Mouse (Mus musculus): ENCODE data around the gene Tmsb15b1.
"Not testable (repeated sequence)": the region's sequence is repeated elsewhere in the genome, so short reads cannot be mapped to it uniquely, and the experiment has no call there.

The Tmsb15b1 gene

DNA sequence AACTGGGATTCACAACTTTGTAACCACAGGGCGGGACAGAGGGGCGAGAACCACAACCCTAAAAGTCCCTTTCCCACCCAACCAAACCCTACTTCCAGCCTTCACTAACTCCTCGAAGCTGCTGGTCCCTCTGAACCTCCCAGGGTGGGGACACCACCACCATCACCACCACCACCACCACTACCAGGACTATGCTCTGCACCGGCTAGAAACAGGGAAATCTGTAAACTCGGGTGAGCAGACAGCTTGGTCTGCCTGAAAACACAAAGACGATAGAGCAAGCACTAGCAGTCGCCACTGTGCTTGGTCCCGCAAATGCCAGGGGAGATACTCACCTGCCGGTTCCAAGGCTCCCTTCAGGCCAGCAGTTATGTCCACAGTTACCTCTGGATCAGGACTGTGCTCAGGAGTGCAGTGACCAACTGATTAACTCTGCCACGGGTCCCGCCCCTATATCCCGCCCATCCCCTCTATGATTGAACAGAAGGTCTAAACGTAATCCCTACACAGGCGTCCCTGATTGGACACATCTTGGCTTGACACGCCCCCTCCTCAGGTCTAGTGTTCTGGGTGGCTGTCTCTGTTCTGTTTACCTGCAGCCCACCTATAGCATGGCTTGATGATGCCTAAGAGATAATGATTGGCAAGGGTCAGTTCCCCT lies at the start of gene Tmsb15b1, which contains the start of gene Tmsb15l:
Gene Tmsb15b1, minus strand, starts transcription at position 451 of the 661 bp plus-strand sequence.
Gene Tmsb15l, minus strand, starts transcription at position 446 of the 661 bp plus-strand sequence.
- in situ Hi-C loops (cut with MboI; ENCODE audit: unreplicated experiment in 2 of 2), result loop anchor here in 1 of 2 experiments (5.0 kb wide), 1 partner anchor 41 kb away; no protein-coding TSS in a partner anchor

GRCm38 (mm10) chrX:137019310-137019709 lies 42.6 kb upstream of the Tmsb15b1 start:
- in situ Hi-C loops (cut with MboI; ENCODE audit: unreplicated experiment in 2 of 2), result loop anchor here (5.0 to 25.0 kb wide), 7 partner anchors 37 to 282 kb away; partner anchors contain the start of genes Morf4l2 (in 1 of the 2), Tmsb15b1 (in 1 of the 2), Tmsb15b2 (in 1 of the 2) and Tmsb15l (in 1 of the 2)

DNA sequence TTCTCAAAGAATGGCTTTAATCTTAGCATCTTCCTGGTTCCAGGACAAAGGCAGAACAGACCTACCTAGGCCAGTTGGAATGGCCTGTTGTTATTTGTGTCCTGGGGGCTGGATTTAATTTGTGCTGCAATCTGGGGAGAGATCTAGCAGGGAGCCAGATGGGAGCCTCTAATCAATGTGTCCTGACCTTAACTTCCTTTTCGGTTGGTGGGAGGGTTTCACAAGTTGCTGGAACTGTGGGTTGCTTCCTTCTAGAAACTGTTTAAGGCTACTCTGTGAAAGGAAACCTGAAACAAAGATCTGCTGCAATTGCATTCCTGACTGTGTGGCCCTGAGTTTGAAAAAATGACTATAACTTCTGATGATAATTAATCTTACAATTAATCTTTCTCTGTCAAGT lies 41.0 kb upstream of the Tmsb15b1 start:
- in situ Hi-C loops (cut with MboI; ENCODE audit: unreplicated experiment in 2 of 2), result loop anchor here (5.0 to 25.0 kb wide), 7 partner anchors 35 to 280 kb away; partner anchors contain the start of genes Morf4l2 (in 1 of the 2), Tmsb15b1 (in 1 of the 2), Tmsb15b2 (in 1 of the 2) and Tmsb15l (in 1 of the 2)

DNA sequence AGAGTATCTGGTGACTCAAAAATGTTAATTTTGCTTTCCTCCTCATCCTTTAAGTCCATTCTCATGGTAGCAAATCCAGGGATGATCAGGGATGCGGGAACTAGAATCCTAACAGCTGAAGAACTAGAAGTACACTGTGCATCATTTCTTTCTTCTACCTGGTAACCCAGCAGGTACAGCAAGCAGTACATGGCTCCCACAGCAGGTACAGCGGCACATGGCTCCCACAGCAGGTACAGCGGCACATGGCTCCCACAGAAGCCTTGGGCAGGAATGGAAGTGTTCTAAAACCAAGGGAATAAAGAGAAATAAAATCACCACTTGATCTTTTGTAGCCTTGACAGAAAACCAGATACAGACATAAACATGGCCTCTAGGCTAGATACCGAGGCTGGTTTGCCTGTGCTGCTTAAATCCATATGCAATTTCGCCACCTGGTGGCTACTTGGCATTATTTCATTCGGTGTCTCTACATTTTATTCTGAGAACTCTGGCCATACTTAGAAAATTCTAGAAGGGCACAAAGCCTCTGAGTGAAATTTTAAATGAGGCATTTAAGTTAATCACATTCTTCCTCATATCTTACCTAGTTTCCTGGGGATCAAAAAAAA lies 38.5 kb upstream of the Tmsb15b1 start:
- in situ Hi-C loops (cut with MboI; ENCODE audit: unreplicated experiment in 2 of 2), result loop anchor here (5.0 to 25.0 kb wide), 7 partner anchors 33 to 278 kb away; partner anchors contain the start of genes Morf4l2 (in 1 of the 2), Tmsb15b1 (in 1 of the 2), Tmsb15b2 (in 1 of the 2) and Tmsb15l (in 1 of the 2)

GRCm38 (mm10) chrX:136996256-136996655 lies 19.6 kb upstream of the Tmsb15b1 start:
- in situ Hi-C loops (cut with MboI; ENCODE audit: unreplicated experiment in 2 of 2), result no loop called here

DNA sequence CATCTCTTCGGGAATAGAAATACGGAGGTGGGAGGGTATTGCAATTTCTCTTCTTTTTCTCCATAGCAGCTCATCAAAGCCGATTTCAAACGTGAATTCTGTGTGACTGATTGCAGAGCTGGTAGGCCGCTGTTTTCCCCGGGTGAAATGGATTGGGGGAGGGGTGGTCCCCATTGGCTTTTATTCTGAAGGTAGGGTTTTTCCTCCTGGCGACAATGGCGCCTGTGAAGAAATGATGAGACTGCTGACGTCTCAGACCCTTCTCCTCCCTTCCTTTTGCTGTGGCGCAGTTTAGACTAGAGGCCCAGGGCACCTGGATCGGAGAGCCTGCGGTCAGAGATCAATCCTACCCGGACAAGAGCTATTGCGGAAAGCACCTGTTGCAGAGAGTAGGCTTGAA lies 17.0 kb upstream of the Tmsb15b1 start:
- in situ Hi-C loops (cut with MboI; ENCODE audit: unreplicated experiment in 2 of 2), result no loop called here

DNA sequence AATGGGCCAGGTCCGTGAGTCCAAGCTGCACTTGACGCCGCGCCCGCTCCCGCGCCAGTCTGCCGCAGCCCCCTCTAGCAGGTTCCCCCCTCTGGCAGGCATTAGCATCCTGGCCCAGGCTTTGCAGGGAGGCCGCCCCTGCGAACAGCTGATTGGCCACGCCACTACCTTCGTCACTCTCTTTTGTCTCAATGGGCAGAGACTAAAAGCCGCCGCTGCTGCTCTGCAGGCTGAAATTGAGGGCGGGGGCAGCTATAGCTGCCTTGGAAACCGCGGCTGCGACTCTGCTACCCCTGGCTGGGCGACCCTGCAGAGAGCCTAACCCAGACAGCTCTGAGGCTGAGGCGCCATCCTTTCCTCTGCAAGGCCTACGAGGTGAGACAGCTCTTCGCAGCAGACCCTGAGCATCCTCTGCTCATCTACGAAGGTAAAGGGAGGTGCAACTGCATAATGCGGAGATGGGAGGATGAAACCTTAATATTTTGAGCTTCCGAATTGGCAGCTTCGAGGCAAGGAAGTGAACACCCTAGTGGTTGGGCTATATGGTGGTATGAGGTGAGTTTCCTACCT lies 16.4 kb upstream of the Tmsb15b1 start, which contains the start of gene Zcchc18:
Gene Zcchc18, plus strand, starts transcription at position 178 of the 570 bp plus-strand sequence.
- in situ Hi-C loops (cut with MboI; ENCODE audit: unreplicated experiment in 2 of 2), result no loop called here

- in situ Hi-C loops (cut with MboI; ENCODE audit: unreplicated experiment in 2 of 2), result no loop called here
These were observed 15.7 kb upstream of the Tmsb15b1 start for GRCm38 (mm10) chrX:136992191-136992965.

DNA sequence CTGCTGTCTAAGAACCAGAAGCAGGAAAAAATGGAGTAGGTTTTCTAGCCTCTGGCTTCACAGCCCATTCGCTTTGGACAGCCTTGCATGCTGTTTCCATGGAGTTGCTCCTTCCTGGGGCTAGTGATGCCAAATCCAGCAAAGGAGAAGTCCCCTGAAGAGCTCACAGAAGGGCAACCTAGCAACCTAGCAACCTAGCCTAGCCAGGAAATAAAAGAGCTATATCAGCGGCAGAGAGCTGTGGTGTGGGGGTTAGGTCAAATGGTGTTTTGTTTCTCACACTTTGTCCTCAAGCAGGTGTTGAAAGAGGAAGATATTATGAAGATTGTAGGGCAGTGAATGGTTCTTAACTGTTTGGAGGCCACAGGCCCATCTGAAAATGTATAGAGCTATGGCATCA lies 14.6 kb upstream of the Tmsb15b1 start:
- in situ Hi-C loops (cut with MboI; ENCODE audit: unreplicated experiment in 2 of 2), result no loop called here

GRCm38 (mm10) chrX:136986039-136986438 lies 9.4 kb upstream of the Tmsb15b1 start:
- in situ Hi-C loops (cut with MboI; ENCODE audit: unreplicated experiment in 2 of 2), result no loop called here

DNA sequence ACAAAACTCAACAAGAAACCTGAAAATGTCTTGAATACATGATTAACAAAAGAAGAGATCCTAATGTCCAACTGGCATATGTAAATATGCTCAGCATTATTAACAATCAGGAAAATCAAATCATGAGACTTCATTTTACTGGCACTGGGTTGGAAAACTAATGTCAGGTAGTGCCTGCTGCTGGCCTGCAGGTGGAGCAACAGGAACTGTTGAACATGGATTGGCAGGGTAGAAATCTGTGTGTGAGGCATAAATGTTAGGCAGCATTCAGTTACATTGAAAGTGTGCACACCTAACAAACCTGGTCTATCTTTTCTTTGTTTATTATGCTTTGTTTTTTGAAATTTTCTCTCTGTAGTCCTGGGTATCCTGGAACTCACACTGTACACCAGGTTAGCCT lies 1.9 kb upstream of the Tmsb15b1 start:
- in situ Hi-C loops (cut with MboI; ENCODE audit: unreplicated experiment in 2 of 2), result loop anchor here in 1 of 2 experiments (5.0 kb wide), 1 partner anchor 39 kb away; no protein-coding TSS in a partner anchor

- in situ Hi-C loops (cut with MboI; ENCODE audit: unreplicated experiment in 2 of 2), result loop anchor here in 1 of 2 experiments (5.0 kb wide), 1 partner anchor 42 kb away; no protein-coding TSS in a partner anchor
These were observed 1.3 kb downstream of the Tmsb15b1 start, which contains the start of gene Tmsb15b2 for GRCm38 (mm10) chrX:136975397-136975796. TSS of gene Tmsb15b2 (minus strand) at chrX:136975497.

GRCm38 (mm10) chrX:136959688-136960087 lies 17.0 kb downstream of the Tmsb15b1 start:
- in situ Hi-C loops (cut with MboI; ENCODE audit: unreplicated experiment in 2 of 2), result loop anchor here in 1 of 2 experiments (10.0 kb wide), 1 partner anchor 55 kb away; no protein-coding TSS in a partner anchor

GRCm38 (mm10) chrX:136958300-136958699 lies 18.4 kb downstream of the Tmsb15b1 start:
- in situ Hi-C loops (cut with MboI; ENCODE audit: unreplicated experiment in 2 of 2), result not testable (repeated sequence)

DNA sequence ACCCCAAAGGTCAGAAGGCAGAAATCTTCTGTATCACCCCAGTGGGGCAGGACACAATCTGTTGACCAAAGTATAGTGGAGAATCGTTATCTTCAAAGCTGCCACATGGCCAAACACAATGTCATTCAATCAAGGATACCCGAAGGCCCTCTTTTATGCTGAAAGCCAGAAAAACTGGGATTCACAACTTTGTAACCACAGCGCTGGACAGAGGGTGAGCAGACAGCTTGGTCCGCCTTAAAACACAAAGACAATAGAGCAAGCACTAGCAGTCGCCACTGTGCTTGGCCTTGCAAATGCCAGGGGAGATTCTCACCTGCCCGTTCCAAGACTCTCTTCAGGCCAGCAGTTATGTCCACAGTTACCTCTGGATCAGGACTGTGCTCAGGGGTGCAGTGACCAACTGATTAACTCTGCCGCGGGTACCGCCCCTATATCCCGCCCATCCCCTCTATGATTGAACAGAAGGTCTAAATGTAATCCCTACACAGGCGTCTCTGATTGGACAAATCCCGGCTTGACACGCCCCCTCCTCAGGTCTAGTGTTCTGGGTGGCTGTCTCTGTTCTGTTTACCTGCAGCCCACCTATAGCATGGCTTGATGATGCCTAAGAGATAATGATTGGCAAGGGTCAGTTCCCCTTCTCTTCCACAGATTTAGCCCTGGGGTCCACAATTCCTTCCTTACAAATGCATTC lies 18.9 kb downstream of the Tmsb15b1 start:
- in situ Hi-C loops (cut with MboI; ENCODE audit: unreplicated experiment in 2 of 2), result not testable (repeated sequence)

DNA sequence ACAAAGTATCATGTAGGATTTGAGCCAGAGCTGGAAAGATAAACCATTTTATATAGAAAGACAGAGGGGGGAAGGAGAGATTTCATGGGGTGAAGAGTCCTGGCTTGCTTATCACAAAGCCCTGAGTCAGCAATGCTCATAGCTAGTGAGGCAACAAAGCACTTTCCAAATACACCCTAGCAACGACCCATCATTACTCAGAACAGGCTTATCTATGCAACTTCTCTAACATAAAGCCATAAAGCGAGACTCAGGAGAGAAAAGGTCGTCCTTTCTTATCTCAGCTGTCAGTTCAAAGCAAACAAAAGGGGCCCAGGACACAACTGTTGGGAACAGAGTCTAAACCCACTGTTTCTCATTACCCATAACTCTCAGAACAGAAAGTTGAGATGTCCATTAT lies 38.7 kb downstream of the Tmsb15b1 start:
- in situ Hi-C loops (cut with MboI; ENCODE audit: unreplicated experiment in 2 of 2), result no loop called here

GRCm38 (mm10) chrX:136927031-136927430 lies 49.6 kb downstream of the Tmsb15b1 start, which contains the start of gene H2bfm:
TSS of gene H2bfm (plus strand) at chrX:136927325.
- in situ Hi-C loops (cut with MboI; ENCODE audit: unreplicated experiment in 2 of 2), result no loop called here

- in situ Hi-C loops (cut with MboI; ENCODE audit: unreplicated experiment in 2 of 2), result no loop called here
These were observed 50.8 kb downstream of the Tmsb15b1 start for GRCm38 (mm10) chrX:136925863-136926262.
